Mouse (Mus musculus): ENCODE measurements at regions not wholly inside any gene's neighbourhood (a gene's known extent, or its start where the extent isn't known, plus 50 kb on each side); places are given as distances from the start of the nearest gene placed in this dataset.

DNA sequence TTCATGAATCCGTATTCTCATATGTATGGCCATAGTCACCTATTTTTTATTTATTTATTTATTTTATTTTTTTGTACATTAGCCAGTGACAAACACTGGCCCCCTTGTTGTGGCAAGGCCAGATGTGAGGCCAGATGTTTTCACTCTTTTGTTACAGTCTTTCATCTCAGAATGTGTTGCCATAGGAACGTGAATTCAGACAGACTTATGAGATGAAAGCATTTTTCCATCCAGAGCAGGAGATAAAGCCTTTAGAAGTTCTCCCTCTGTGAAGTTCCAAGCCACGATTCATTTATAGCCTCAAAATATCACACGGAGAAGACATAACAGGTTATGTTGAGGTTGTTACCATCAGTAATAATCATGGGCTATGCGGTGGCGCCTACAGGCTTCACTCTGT is 220.9 kb downstream of the Arpp21 start:
- no peak for ATAC-seq (ENCODE audit: borderline replicate concordance, extremely low read depth, low FRiP score, low TSS enrichment)
- Histone ChIP-seq H3K27me3 (no peaks in the 10 kb centered on the region), H3K4me1 (no peaks in the 10 kb centered on the region), H3K4me2 (no peak overlapping the region), H3K27ac (no peak overlapping the region), H3K36me3 (no peaks in the 10 kb centered on the region), H3K9me3 (no peaks in the 10 kb centered on the region), H3K9ac (no peak overlapping the region), H3K4me3 (no peak overlapping the region)
- 29% methylated on average over 6 of the region's 6 CpGs for WGBS

DNA sequence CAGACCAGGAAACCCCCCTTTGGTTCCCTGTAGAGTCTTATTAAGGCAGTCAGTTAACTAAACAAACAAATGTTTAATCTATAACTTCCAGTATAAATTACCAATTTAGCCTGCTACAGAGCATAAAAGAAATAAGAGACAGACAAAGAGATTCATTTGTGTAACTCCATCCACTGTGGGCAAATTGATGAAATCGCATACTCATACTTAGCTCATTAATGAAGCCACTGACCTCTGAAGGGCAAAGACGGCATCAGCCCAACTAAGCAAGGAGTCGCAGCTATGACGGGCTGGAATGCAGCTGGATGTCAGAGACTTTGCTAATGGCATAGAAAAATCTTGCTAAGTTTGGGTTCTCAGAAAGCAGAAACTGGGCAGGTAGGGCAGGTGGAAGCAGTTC is 241.3 kb downstream of the Arpp21 start:
- Histone ChIP-seq H3K4me3 (no peak overlapping the region), H3K36me3 (no peaks in the 10 kb centered on the region), H3K9me3 (no peaks in the 10 kb centered on the region), H3K4me1 (no peaks in the 10 kb centered on the region), H3K27me3 (no peaks in the 10 kb centered on the region), H3K4me2 (no peak overlapping the region), H3K9ac (no peak overlapping the region), H3K27ac (no peak overlapping the region)
- WGBS = 36% methylated on average over 4 of the region's 4 CpGs
- no peak for ATAC-seq (ENCODE audit: borderline replicate concordance, extremely low read depth, low FRiP score, low TSS enrichment)

DNA sequence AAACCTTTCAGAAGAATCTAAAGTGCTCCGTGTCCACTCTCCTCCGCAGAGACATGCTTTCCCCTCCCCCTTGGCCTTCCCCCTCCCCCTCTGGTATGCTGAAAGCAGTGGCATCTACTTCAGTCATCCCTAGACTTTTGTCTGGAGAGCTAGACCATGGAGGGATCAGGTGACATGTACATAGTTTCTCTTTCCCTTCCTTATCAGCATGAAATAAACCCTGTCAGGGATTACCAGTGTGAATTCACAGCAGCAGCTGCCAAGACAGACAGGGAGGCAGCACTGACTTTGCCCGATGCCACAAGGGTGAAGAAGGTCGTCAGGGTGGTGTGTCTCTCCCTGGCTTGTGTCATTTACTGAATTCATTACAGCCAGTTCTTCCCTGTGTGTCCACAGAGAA is 241.9 kb downstream of the Arpp21 start:
- no peak for ATAC-seq (ENCODE audit: borderline replicate concordance, extremely low read depth, low FRiP score, low TSS enrichment)
- 7% methylated on average over 4 of the region's 4 CpGs for WGBS
- Histone ChIP-seq H3K36me3 (no peaks in the 10 kb centered on the region), H3K9me3 (no peaks in the 10 kb centered on the region), H3K4me3 (no peak overlapping the region), H3K9ac (no peak overlapping the region), H3K27me3 (no peaks in the 10 kb centered on the region), H3K4me2 (no peak overlapping the region), H3K27ac (no peak overlapping the region), H3K4me1 (no peaks in the 10 kb centered on the region)

DNA sequence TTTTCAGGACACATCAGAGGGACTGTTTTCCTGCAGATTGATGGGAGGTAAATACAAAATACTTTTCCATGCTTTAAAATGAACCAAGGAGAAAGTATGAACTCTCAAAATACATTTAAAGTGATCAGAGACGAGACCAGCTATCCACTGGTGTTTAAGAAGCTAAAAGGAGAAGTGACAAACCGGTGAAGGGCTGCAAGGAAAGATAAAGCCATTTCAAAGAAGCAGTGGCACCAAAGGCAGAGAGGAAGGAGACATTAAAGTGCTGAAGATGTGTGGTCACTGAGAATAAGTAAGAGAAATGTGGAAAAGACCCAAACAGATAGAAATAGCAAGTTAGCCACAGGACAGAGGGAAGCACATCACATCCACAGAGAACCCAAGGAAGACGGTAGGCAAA is 245.7 kb downstream of the Arpp21 start:
- no peaks in the 10 kb centered on the region for H3K4me1 ChIP-seq
- H3K4me3 ChIP-seq = no peak overlapping the region
- 67% methylated on average over 3 of the region's 3 CpGs for WGBS
- no peak overlapping the region for H3K9ac ChIP-seq
- ATAC-seq (ENCODE audit: borderline replicate concordance, extremely low read depth, low FRiP score, low TSS enrichment) = no peak
- H3K36me3 ChIP-seq = no peaks in the 10 kb centered on the region
- H3K27me3 ChIP-seq = no peaks in the 10 kb centered on the region
- H3K4me2 ChIP-seq = no peak overlapping the region
- no peak overlapping the region for H3K27ac ChIP-seq
- no peaks in the 10 kb centered on the region for H3K9me3 ChIP-seq

DNA sequence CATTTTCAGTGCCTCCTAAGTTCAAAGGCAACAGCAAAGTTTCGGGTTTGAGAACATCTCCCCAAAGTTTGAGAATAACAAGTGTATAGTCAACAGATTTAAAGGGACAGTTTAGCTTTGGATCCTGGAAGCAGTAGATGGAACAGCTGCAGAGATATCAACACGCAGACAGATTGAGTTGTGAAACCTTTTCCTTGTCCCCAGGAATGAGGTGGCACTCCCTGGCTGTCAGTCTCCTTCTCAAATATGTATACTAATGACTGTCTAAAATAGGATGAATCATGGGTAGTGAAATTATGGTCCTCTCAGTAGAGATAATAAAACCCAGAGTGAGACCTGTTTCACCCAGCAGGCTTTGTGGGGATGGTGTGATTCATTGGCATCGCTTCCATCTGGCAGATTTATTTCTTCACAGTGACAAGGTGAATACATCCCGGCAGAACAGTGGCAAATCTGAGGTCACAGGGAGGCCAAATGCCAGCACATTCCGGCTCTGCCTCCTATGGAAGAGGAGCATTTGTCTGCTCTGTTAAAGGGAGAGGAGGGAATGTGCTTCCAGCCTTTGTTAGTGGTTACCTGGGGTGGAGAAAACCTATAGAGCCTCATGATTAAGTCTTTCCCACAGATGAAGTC is 272.2 kb downstream of the Arpp21 start:
- no peak overlapping the region for H3K27ac ChIP-seq
- no peak for ATAC-seq (ENCODE audit: borderline replicate concordance, extremely low read depth, low FRiP score, low TSS enrichment)
- H3K4me3 ChIP-seq = no peak overlapping the region
- no peaks in the 10 kb centered on the region for H3K27me3 ChIP-seq
- WGBS = 26% methylated on average over 5 of the region's 5 CpGs
- H3K9me3 ChIP-seq = no peaks in the 10 kb centered on the region
- no peaks in the 10 kb centered on the region for H3K4me1 ChIP-seq
- no peak overlapping the region for H3K9ac ChIP-seq
- no peak overlapping the region for H3K4me2 ChIP-seq
- H3K36me3 ChIP-seq = no peaks in the 10 kb centered on the region

DNA sequence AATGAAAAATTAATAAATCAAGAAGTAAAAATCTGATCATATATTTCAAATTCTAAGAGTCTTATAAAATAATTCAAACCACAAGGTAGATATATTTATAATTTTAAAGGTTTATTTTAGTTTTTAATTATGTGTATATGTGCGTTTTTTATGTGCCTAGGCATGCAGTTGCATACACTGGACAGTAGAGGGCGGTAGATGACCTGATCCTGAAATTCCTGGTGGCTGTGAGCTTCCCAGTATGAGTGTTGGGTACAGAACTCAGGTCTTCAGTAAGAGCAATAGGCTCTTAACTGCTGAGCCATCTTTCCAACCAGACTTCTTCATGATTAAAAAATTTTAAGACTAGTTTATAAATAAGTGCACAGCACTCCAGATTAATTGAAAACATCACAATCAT is 267.7 kb upstream of the Stac start:
- Histone ChIP-seq H3K27ac (no peak overlapping the region), H3K9ac (no peak overlapping the region), H3K4me1 (no peaks in the 10 kb centered on the region), H3K9me3 (no peaks in the 10 kb centered on the region), H3K4me2 (no peak overlapping the region), H3K36me3 (no peaks in the 10 kb centered on the region), H3K27me3 (no peaks in the 10 kb centered on the region), H3K4me3 (no peak overlapping the region)
- ATAC-seq (ENCODE audit: borderline replicate concordance, extremely low read depth, low FRiP score, low TSS enrichment) = no peak
- 46% methylated on average over 2 of the region's 2 CpGs for WGBS

DNA sequence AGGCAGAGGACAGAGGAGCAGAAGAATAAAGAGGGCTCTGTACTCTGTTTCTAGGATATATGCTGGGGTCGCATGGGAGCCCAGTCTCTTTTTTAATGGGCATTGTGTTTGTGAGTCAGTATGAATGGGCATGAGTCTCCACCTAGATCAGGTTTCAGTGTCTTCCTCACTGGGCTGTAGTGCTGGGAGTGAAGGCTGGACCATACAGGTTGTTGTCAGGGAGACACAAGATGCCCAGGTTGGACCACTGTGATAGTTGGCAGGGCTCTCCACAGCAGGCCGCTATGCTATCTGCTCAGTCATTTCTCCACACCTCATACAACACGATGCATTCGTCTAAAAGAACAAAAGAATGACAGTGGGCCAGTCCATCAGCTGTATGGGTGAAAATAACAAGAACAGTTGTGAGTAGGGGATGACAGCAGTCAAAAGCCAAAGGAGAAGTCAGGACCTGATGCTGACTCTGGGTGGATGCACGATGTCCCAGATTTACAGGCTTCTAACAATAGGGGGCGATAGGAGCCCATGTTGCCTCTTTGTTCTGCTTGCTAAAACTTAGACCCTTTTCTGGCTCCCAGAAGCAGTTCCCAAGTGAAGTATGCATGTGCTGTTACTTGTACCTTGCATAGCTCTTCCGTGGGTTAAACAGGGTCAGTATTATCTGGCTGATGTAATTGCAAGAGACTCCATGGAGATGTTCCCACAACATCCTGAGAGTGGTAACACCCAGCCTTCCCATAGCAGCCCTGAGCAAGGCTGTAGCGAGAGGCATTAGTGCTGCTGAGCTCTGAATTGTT is 249.3 kb upstream of the Stac start:
- Histone ChIP-seq H3K36me3 (no peaks in the 10 kb centered on the region), H3K4me3 (no peak overlapping the region), H3K9ac (no peak overlapping the region), H3K4me2 (no peak overlapping the region), H3K27me3 (no peaks in the 10 kb centered on the region), H3K27ac (no peak overlapping the region), H3K4me1 (no peaks in the 10 kb centered on the region), H3K9me3 (no peaks in the 10 kb centered on the region)
- 47% methylated on average over 8 of the region's 8 CpGs for WGBS
- no peak for ATAC-seq (ENCODE audit: borderline replicate concordance, extremely low read depth, low FRiP score, low TSS enrichment)

DNA sequence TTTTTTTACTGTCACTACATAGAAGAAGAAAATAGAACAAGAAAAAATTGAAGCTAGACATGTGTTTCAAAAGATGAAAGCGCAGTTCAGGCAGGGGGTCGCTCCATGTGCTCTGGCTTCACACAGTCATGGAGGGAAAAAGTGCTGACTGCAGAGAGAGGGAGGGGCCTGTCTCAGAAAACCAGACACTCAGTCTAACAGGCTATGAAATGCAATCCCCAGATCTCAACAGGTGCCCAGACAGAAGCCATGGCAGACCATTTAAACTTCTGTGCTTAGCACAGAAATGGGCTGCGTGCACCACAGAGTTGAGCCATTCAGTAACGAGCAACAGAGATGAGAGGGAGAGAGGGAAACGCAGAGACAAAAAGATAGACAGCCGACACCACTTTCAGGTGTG is 242.3 kb upstream of the Stac start:
- Histone ChIP-seq H3K9ac (no peak overlapping the region), H3K4me1 (no peaks in the 10 kb centered on the region), H3K4me2 (no peak overlapping the region), H3K4me3 (no peak overlapping the region), H3K27ac (no peak overlapping the region), H3K27me3 (no peaks in the 10 kb centered on the region), H3K9me3 (no peaks in the 10 kb centered on the region), H3K36me3 (no peaks in the 10 kb centered on the region)
- ATAC-seq (ENCODE audit: borderline replicate concordance, extremely low read depth, low FRiP score, low TSS enrichment) = no peak
- WGBS = 81% methylated on average over 6 of the region's 6 CpGs

DNA sequence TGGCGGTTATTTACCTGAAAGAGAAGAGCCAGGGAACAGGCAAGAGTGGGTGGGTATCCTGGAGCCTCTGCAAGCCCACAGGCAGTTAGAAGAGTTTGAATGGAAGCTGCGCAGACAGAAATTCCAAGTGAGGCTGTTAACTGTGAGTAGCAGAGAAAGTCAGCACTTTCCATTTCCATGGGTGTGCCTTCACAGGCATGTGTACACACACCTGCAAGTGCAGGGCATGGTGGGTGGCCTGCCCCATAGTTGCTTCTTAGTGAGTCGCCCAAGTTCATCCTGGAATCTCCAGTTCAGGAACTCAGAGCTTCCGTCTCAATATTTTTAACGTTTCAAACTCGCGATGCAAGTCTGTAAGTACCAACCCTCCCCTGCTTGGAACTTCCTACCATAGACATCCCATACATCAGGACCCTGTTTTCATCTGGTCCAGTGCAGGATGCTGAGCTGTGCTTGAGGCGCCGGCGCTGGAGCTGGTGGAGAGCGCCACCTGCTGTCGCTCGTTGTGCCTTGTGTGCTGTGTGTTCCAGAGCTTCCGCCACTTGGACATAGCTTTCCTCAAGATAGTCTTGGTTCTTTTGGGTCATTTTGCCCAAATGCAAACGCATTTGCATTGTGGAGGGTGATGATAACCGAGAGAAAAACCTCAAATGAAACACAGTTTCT is 228.3 kb upstream of the Stac start:
- H3K4me2 ChIP-seq = no peak overlapping the region
- peak; percentile 64; the same call in 1 of the 2 replicates for ATAC-seq (ENCODE audit: borderline replicate concordance, extremely low read depth, low FRiP score, low TSS enrichment)
- H3K9me3 ChIP-seq = no peaks in the 10 kb centered on the region
- WGBS = 16% methylated on average over 16 of the region's 16 CpGs
- no peak overlapping the region for H3K9ac ChIP-seq
- H3K27me3 ChIP-seq = no peaks in the 10 kb centered on the region
- H3K4me1 ChIP-seq = no peaks in the 10 kb centered on the region
- no peaks in the 10 kb centered on the region for H3K36me3 ChIP-seq
- H3K27ac ChIP-seq = no peak overlapping the region
- H3K4me3 ChIP-seq = no peak overlapping the region

DNA sequence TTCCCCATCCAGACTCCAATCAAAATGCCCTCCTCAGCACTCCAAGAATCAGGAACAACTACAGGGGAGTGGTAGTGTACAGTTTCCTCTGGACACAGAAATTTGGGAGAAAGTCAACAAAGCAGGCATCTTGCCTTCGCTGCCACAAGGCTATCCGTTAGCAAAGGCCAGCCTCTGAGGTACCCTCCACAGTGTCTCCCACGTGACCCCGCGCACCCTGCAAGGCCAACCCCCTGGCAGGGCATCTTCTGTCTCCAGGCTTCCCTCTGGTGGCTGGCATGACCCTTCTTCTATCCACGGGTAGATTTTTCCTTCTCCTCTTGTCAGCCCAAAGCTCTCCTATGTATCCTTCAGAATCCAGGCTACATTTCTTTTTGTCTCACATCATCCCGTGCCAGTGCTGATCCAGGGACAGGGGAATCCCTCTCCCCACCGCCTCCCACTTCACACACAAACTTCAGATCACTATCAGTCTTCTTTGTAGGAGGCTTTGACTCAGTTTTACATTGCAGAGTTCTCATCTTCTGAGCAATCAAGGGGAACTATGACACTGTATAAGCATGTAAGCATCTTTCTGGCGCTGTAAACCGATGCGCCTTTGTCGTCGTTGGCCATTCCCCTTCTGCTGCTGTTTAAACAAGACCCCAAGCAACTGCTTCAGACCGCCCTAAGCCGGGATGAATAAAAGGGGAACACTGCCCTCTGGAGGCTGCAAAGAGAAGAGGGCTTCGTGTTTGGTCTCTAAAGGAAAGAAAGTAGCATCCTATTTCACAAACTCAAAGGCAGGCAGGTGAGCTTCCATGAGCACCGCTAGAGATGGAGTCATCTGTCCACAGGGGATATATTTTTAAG is 226.8 kb upstream of the Stac start:
- Histone ChIP-seq H3K9me3 (no peaks in the 10 kb centered on the region), H3K36me3 (no peaks in the 10 kb centered on the region), H3K27me3 (no peaks in the 10 kb centered on the region), H3K27ac (no peak overlapping the region), H3K4me1 (no peaks in the 10 kb centered on the region), H3K4me3 (no peak overlapping the region), H3K9ac (no peak overlapping the region), H3K4me2 (no peak overlapping the region)
- WGBS = 32% methylated on average over 17 of the region's 17 CpGs
- ATAC-seq (ENCODE audit: borderline replicate concordance, extremely low read depth, low FRiP score, low TSS enrichment) = no peak

DNA sequence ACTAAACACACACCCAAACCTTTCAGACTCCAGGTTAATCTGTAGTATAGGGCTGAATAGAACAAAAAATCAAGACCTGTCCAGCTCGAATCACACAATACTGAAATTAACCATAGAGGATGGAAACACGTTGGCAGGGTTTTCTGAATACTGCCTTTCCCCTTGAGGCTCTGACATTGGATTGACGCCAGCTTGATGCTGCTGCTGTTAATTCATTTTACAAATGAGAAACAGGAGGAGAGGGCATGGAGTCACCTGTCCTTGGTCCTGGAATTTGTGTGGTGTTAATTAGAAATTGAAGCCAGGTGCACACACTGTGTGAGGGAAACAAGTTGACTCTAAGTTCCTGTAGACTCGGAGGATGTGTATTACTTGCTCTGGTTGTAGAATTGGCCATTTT is 218.7 kb upstream of the Stac start:
- Histone ChIP-seq H3K4me3 (no peak overlapping the region), H3K9me3 (no peaks in the 10 kb centered on the region), H3K4me2 (no peak overlapping the region), H3K27me3 (no peaks in the 10 kb centered on the region), H3K27ac (no peak overlapping the region), H3K4me1 (no peaks in the 10 kb centered on the region), H3K36me3 (no peaks in the 10 kb centered on the region), H3K9ac (no peak overlapping the region)
- no peak for ATAC-seq (ENCODE audit: borderline replicate concordance, extremely low read depth, low FRiP score, low TSS enrichment)
- WGBS = 61% methylated on average over 4 of the region's 4 CpGs

DNA sequence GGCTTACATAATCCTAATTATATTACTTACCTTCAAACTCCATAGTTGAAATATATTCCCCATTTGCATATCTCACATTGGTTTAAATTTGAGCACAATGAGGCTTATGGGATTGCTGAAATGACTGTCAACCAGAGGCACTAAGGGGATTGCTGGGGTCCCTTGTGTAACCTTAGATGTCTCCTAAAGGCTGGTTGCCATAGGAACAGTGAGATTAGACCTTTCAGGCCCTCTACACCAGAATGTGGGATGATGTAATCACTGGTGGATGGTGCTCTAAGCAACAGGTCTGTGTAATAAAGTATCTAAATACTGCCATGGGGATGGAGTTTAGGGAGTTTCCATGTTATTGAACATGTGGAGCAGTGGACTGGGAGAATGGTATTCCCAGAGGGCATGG is 210.0 kb upstream of the Stac start:
- Histone ChIP-seq H3K27ac (no peak overlapping the region), H3K4me2 (no peak overlapping the region), H3K27me3 (no peaks in the 10 kb centered on the region)

More for the DNA sequence above, 210.0 kb upstream of the Stac start:
- Histone ChIP-seq H3K9ac (no peak overlapping the region), H3K9me3 (no peaks in the 10 kb centered on the region), H3K36me3 (no peaks in the 10 kb centered on the region), H3K4me3 (no peak overlapping the region), H3K4me1 (no peaks in the 10 kb centered on the region)
- ATAC-seq (ENCODE audit: borderline replicate concordance, extremely low read depth, low FRiP score, low TSS enrichment) = no peak

Data from lung, embryonic 15.5 days (tissue).